Mouse (Mus musculus) CH12.LX (cell line): ENCODE data around the gene Scarb2. TPM values are rescaled to one million over a fixed set of nuclear protein-coding genes. Genes with fewer than 3 reads are reported as not detected.
A peak's percentile ranks its signal among the peaks of the same experiment; 100 is the strongest.

Experiments
- DNase-seq: peaks from one replicate; pipeline ENCODE4 v3.0.0-alpha.2; 2013; ENCODE audit errors: extremely low read depth
- H3K27ac ChIP-seq: 2 replicates; pipeline ENCODE4 v1.5.1; 2012; ENCODE audit warnings: low read depth, mild to moderate bottlenecking, control low read depth, moderate library complexity; ENCODE audit not compliant: insufficient read depth
- H3K27me3 ChIP-seq: replicated peaks from 2 replicates; pipeline ENCODE3; 2012; ENCODE audit warnings: inconsistent platforms
- H3K36me3 ChIP-seq, 2 experiments: replicated peaks in 1 of 2; 2 replicates each; pipeline versions ENCODE3 to v1.6.1; 2012; ENCODE audit warnings: inconsistent platforms in 1 of 2, low read length in 1 of 2, mild to moderate bottlenecking in 1 of 2, mixed read lengths in 1 of 2, moderate library complexity in 1 of 2; ENCODE audit not compliant: control insufficient read depth in 1 of 2, insufficient read depth in 1 of 2
- H3K4me1 ChIP-seq, 2 experiments: 2 replicates each; pipeline ENCODE4 v1.6.1; 2012; ENCODE audit warnings: inconsistent platforms in 1 of 2, moderate library complexity in 1 of 2; ENCODE audit not compliant: insufficient read depth in 2 of 2, control insufficient read depth in 1 of 2
- H3K4me2 ChIP-seq: 2 replicates; pipeline ENCODE4 v1.6.1; 2012; ENCODE audit warnings: low read depth, mild to moderate bottlenecking, control low read depth; ENCODE audit not compliant: poor library complexity, insufficient read depth, severe bottlenecking
- H3K4me3 ChIP-seq, 3 experiments: fragments of 150-350 bp in 1 of 3; sonication (generic) in 1 of 3; replicated peaks in 1 of 3; 2 replicates each; pipeline versions ENCODE3 to v1.5.1; 2011 to 2012; ENCODE audit warnings: low read depth in 2 of 3, low read length in 2 of 3, mild to moderate bottlenecking in 2 of 3, moderate library complexity in 2 of 3, control low read depth in 1 of 3, improper control_type of control experiment in 1 of 3, inconsistent platforms in 1 of 3, mixed read lengths in 1 of 3; ENCODE audit not compliant: poor library complexity in 1 of 3
- H3K79me2 ChIP-seq: replicated peaks from 2 replicates; pipeline ENCODE4 v1.6.1; 2012; ENCODE audit warnings: mild to moderate bottlenecking, moderate library complexity; ENCODE audit not compliant: control insufficient read depth, poor library complexity, insufficient read depth, severe bottlenecking; ENCODE audit errors: extremely low read depth
- H3K9ac ChIP-seq: 2 replicates; pipeline ENCODE4 v1.6.1; 2012; ENCODE audit warnings: low read depth, mild to moderate bottlenecking, control low read depth, moderate library complexity; ENCODE audit not compliant: insufficient read depth
- H3K9me3 ChIP-seq: replicated peaks from 2 replicates; pipeline ENCODE3; 2012; ENCODE audit warnings: low read length, inconsistent platforms, mixed read lengths
- BHLHE40 ChIP-seq: IDR thresholded peaks from 2 replicates; pipeline ENCODE4 v1.6.1; 2011; ENCODE audit warnings: mild to moderate bottlenecking, low read depth, low read length, improper control_type of control experiment
- CHD1 ChIP-seq: IDR thresholded peaks from 2 replicates; pipeline ENCODE4 v1.6.1; 2012; ENCODE audit warnings: low read depth, low read length, improper control_type of control experiment, inconsistent platforms
- CTCF ChIP-seq, 2 experiments: IDR thresholded peaks in 1 of 2; conservative IDR thresholded peaks in 1 of 2; 2 replicates each; pipeline ENCODE4 v1.5.1; 2011 to 2012; ENCODE audit warnings: low read depth in 2 of 2, low read length in 2 of 2, improper control_type of control experiment in 1 of 2, inconsistent platforms in 1 of 2, mild to moderate bottlenecking in 1 of 2, moderate library complexity in 1 of 2
- E2F4 ChIP-seq: IDR thresholded peaks from 2 replicates; pipeline ENCODE4 v1.6.1; 2011; ENCODE audit warnings: low read depth, low read length, improper control_type of control experiment; ENCODE audit not compliant: insufficient replicate concordance
- ELF1 ChIP-seq: IDR thresholded peaks from 2 replicates; pipeline ENCODE4 v1.6.1; 2014; ENCODE audit warnings: low read depth, mild to moderate bottlenecking, inconsistent platforms, low read length, improper control_type of control experiment
- ETS1 ChIP-seq: conservative IDR thresholded peaks from 2 replicates; pipeline ENCODE4 v1.6.1; 2012; ENCODE audit warnings: low read depth, mild to moderate bottlenecking, inconsistent platforms, low read length, improper control_type of control experiment, moderate library complexity
- GABPA ChIP-seq: IDR thresholded peaks from 2 replicates; pipeline ENCODE4 v1.6.1; 2012; ENCODE audit warnings: low read depth, low read length, improper control_type of control experiment, inconsistent platforms; ENCODE audit not compliant: insufficient replicate concordance
- HCFC1 ChIP-seq: IDR thresholded peaks from 2 replicates; pipeline ENCODE4 v1.6.1; 2012; ENCODE audit warnings: low read depth, mild to moderate bottlenecking, inconsistent platforms, low read length, improper control_type of control experiment
- IRF4 ChIP-seq: IDR thresholded peaks from 2 replicates; pipeline ENCODE4 v1.6.1; 2014; ENCODE audit warnings: low read depth, mild to moderate bottlenecking, inconsistent platforms, low read length, improper control_type of control experiment
- JUN ChIP-seq: IDR thresholded peaks from 2 replicates; pipeline ENCODE4 v1.6.1; 2011; ENCODE audit warnings: low read depth, mild to moderate bottlenecking, low read length, improper control_type of control experiment, moderate library complexity; ENCODE audit not compliant: insufficient read depth
- JUND ChIP-seq: conservative IDR thresholded peaks from 2 replicates; pipeline ENCODE4 v1.6.1; 2011; ENCODE audit warnings: low read depth, low read length, improper control_type of control experiment
- KAT2A ChIP-seq: IDR thresholded peaks from 2 replicates; pipeline ENCODE4 v1.6.1; 2012; ENCODE audit warnings: low read length, improper control_type of control experiment, inconsistent platforms; ENCODE audit not compliant: insufficient replicate concordance
- MAFK ChIP-seq: IDR thresholded peaks from 2 replicates; pipeline ENCODE4 v1.6.1; 2011; ENCODE audit warnings: low read length, improper control_type of control experiment; ENCODE audit not compliant: insufficient replicate concordance
- MAX ChIP-seq: IDR thresholded peaks from 2 replicates; pipeline ENCODE4 v1.6.1; 2011; ENCODE audit warnings: low read length, improper control_type of control experiment
- MAZ ChIP-seq: IDR thresholded peaks from 2 replicates; pipeline ENCODE4 v1.6.1; 2012; ENCODE audit warnings: low read depth, mild to moderate bottlenecking, inconsistent platforms, low read length, improper control_type of control experiment, moderate library complexity
- MXI1 ChIP-seq: IDR thresholded peaks from 2 replicates; pipeline ENCODE4 v1.6.1; 2011; ENCODE audit warnings: mild to moderate bottlenecking, low read depth, low read length, improper control_type of control experiment
- NELFE ChIP-seq: IDR thresholded peaks from 2 replicates; pipeline ENCODE4 v1.6.1; 2011; ENCODE audit warnings: low read depth, low read length, improper control_type of control experiment
- POLR2A ChIP-seq: IDR thresholded peaks from 2 replicates; pipeline ENCODE4 v1.6.1; 2011; ENCODE audit warnings: low read depth, mild to moderate bottlenecking, improper control_type of control experiment, low read length
- RAD21 ChIP-seq: IDR thresholded peaks from 2 replicates; pipeline ENCODE4 v1.6.1; 2011; ENCODE audit warnings: low read depth, mild to moderate bottlenecking, low read length, improper control_type of control experiment, moderate library complexity
- RCOR1 ChIP-seq: conservative IDR thresholded peaks from 2 replicates; pipeline ENCODE4 v1.6.1; 2012; ENCODE audit warnings: low read depth, mild to moderate bottlenecking, inconsistent platforms, low read length, improper control_type of control experiment
- SIN3A ChIP-seq: IDR thresholded peaks from 2 replicates; pipeline ENCODE4 v1.6.1; 2012; ENCODE audit warnings: low read length, improper control_type of control experiment, inconsistent platforms
- SMC3 ChIP-seq: IDR thresholded peaks from 2 replicates; pipeline ENCODE4 v1.6.1; 2011; ENCODE audit warnings: low read depth, low read length, improper control_type of control experiment
- TBP ChIP-seq: conservative IDR thresholded peaks from 2 replicates; pipeline ENCODE4 v1.6.1; 2011; ENCODE audit warnings: low read depth, low read length, improper control_type of control experiment
- TCF12 ChIP-seq: IDR thresholded peaks from 2 replicates; pipeline ENCODE4 v1.6.1; 2014; ENCODE audit warnings: low read depth, mild to moderate bottlenecking, inconsistent platforms, low read length, improper control_type of control experiment
- USF1 ChIP-seq: IDR thresholded peaks from 2 replicates; pipeline ENCODE4 v1.6.1; 2014; ENCODE audit warnings: low read depth, mild to moderate bottlenecking, inconsistent platforms, low read length, improper control_type of control experiment
- USF2 ChIP-seq: conservative IDR thresholded peaks from 2 replicates; pipeline ENCODE4 v1.6.1; 2011; ENCODE audit warnings: low read depth, low read length, improper control_type of control experiment
- ZC3H11A ChIP-seq: IDR thresholded peaks from 2 replicates; pipeline ENCODE4 v1.6.1; 2012; ENCODE audit warnings: low read depth, mild to moderate bottlenecking, inconsistent platforms, low read length, improper control_type of control experiment
- ZMIZ1 ChIP-seq: IDR thresholded peaks from 2 replicates; pipeline ENCODE4 v1.6.1; 2012; ENCODE audit warnings: low read depth, mild to moderate bottlenecking, inconsistent platforms, low read length, improper control_type of control experiment
- ZNF384 ChIP-seq: IDR thresholded peaks from 2 replicates; pipeline ENCODE4 v1.6.1; 2012; ENCODE audit warnings: low read depth, low read length, improper control_type of control experiment, inconsistent platforms
- dilution Hi-C: fragments of 300-500 bp; cut with MboI; formaldehyde crosslinking; loops from 2 replicates; pipeline ENCODE4 v1.14.3; 2020; ENCODE audit warnings: low sequenced_read_pairs; ENCODE audit not compliant: extremely low pct_unique_long_range_greater_than_20kb, extremely low pct_ligation_motif_present
- in situ Hi-C: fragments of 300-500 bp; cut with MboI; formaldehyde crosslinking; loops from 3 replicates; pipeline ENCODE4 v1.14.3; 2019; ENCODE audit warnings: low sequenced_read_pairs, low pct_ligation_motif_present, low pct_unique_long_range_greater_than_20kb, mixed read lengths
- polyA plus RNA-seq: library from polyadenylated mRNA; unstranded; fragments of >175 nt; gene quantifications from 2 replicates; pipeline ENCODE4 v1.2.1, GENCODE M21; 2012; ENCODE audit warnings: low read depth; ENCODE audit not compliant: insufficient read length
- total RNA-seq, 2 experiments: library from RNA; depleted of rRNA; stranded (reverse); fragments of 300-350 nt in 1 of 2; fragments of >200 nt in 1 of 2; gene quantifications; 2 replicates each; pipeline ENCODE4 v1.2.3; 2012 to 2014

Gene Scarb2
- total and polyA plus RNA-seq, 3 experiments = 7.2 to 9.5 (median 9.2) TPM

- H3K4me1 ChIP-seq = peaks cover 0 to 11% of the 10 kb centered on the region in 2 experiments; a peak in 2 of 4 replicates
- TF ChIP-seq USF1 (no peak), ZMIZ1 (no peak), MAZ (no peak), RCOR1 (no peak), NELFE (no peak), ZNF384 (no peak), JUND (no peak), ZC3H11A (no peak), ELF1 (no peak), GABPA (no peak), MAX (no peak), USF2 (no peak), RAD21 (peak; percentile 23), KAT2A (no peak), CTCF (conservative IDR thresholded peaks at IDR 0.05 in 1 of 2, IDR thresholded peaks at IDR 0.05 in 1 of 2; ENCODE audit: low read depth in 2 of 2, low read length in 2 of 2) (peak; percentile 26 to 42; a peak in 2 of 4 replicates), E2F4 (no peak), BHLHE40 (no peak), JUN (no peak)
- dilution Hi-C loops = no loop called here
- DNase-seq = peak; percentile 18
- H3K4me3 ChIP-seq = no peak overlapping the region
- no peaks in the 10 kb centered on the region for H3K9me3 ChIP-seq
- no peak overlapping the region for H3K27ac ChIP-seq
- no peaks in the 10 kb centered on the region for H3K36me3 ChIP-seq
- no peak overlapping the region for H3K9ac ChIP-seq
- H3K79me2 ChIP-seq = no peaks in the 10 kb centered on the region
- no peak overlapping the region for H3K4me2 ChIP-seq
- in situ Hi-C loops = no loop called here
- H3K27me3 ChIP-seq = no peaks in the 10 kb centered on the region
Observed at GRCm38 (mm10) chr5:92553939-92554338, 47.3 kb upstream of the Scarb2 start.

GRCm38 (mm10) chr5:92552611-92553010 is 46.0 kb upstream of the Scarb2 start:
- DNase-seq = no peak
- Histone ChIP-seq H3K4me3 (no peak overlapping the region), H3K9me3 (no peaks in the 10 kb centered on the region), H3K27ac (no peak overlapping the region), H3K79me2 (no peaks in the 10 kb centered on the region), H3K36me3 (no peaks in the 10 kb centered on the region), H3K9ac (no peak overlapping the region), H3K4me1 (peaks cover 0 to 5% of the 10 kb centered on the region in 2 experiments; a peak in 2 of 4 replicates), H3K27me3 (no peaks in the 10 kb centered on the region)
- dilution Hi-C loops = no loop called here
- in situ Hi-C loops = no loop called here
- TF ChIP-seq GABPA = no peak
- TF ChIP-seq ETS1 = no peak
- no peak for TF ChIP-seq TCF12
- no peak for TF ChIP-seq SIN3A
- no peak for TF ChIP-seq MXI1
- no peak for TF ChIP-seq BHLHE40
- TF ChIP-seq MAFK = no peak
- TF ChIP-seq HCFC1 = no peak
- TF ChIP-seq ZNF384 = no peak
- TF ChIP-seq MAZ = no peak
- no peak for TF ChIP-seq MAX
- TF ChIP-seq ZC3H11A = no peak
- no peak for TF ChIP-seq IRF4
- TF ChIP-seq CTCF (conservative IDR thresholded peaks at IDR 0.05 in 1 of 2, IDR thresholded peaks at IDR 0.05 in 1 of 2; ENCODE audit: low read depth in 2 of 2, low read length in 2 of 2) = no peak
- TF ChIP-seq TBP = no peak
- TF ChIP-seq RCOR1 = no peak
- no peak for TF ChIP-seq ELF1
- no peak for TF ChIP-seq CHD1
- no peak for TF ChIP-seq SMC3
- TF ChIP-seq POLR2A = no peak
- TF ChIP-seq, all 38 proteins: peak for 0
- H3K4me2 ChIP-seq = no peak overlapping the region
